Mouse (Mus musculus) neural tube, embryonic 13.5 days (tissue): Measurements from ENCODE around the gene Gm4553. TPM values are rescaled to one million over a fixed set of nuclear protein-coding genes. Genes with fewer than 3 reads are reported as not detected.
"Not testable (repeated sequence)": the region's sequence is repeated elsewhere in the genome, so short reads cannot be mapped to it uniquely, and the experiment has no call there.

Source experiments
- ATAC-seq: fragments of 200-750 bp; cut with Nextera tagmentation; 2 replicates; pipeline ENCODE4 v1.8.0; 2017; ENCODE audit warnings: low read depth, mild to moderate bottlenecking, moderate TSS enrichment, moderate library complexity
- H3K27ac ChIP-seq: fragments of 300-500 bp; sonication (generic); replicated peaks from 2 replicates; pipeline ENCODE4 v1.5.1; 2015; ENCODE audit warnings: moderate library complexity, mild to moderate bottlenecking, inconsistent platforms
- H3K27me3 ChIP-seq: fragments of 300-500 bp; sonication (generic); 2 replicates; pipeline ENCODE4 v1.6.1; 2015; ENCODE audit warnings: mild to moderate bottlenecking, inconsistent platforms
- H3K36me3 ChIP-seq: fragments of 300-500 bp; sonication (generic); 2 replicates; pipeline ENCODE4 v1.6.1; 2015; ENCODE audit warnings: mild to moderate bottlenecking, inconsistent platforms
- H3K4me1 ChIP-seq: fragments of 300-500 bp; sonication (generic); replicated peaks from 2 replicates; pipeline ENCODE4 v1.6.1; 2015; ENCODE audit warnings: inconsistent platforms
- H3K4me2 ChIP-seq: fragments of 300-500 bp; sonication (generic); 2 replicates; pipeline ENCODE4 v1.6.1; 2015; ENCODE audit warnings: inconsistent platforms, mild to moderate bottlenecking, moderate library complexity
- H3K4me3 ChIP-seq: fragments of 300-500 bp; sonication (generic); 2 replicates; pipeline ENCODE4 v1.5.1; 2015; ENCODE audit warnings: mild to moderate bottlenecking, inconsistent platforms
- H3K9ac ChIP-seq: fragments of 300-500 bp; sonication (generic); 2 replicates; pipeline ENCODE4 v1.6.1; 2015; ENCODE audit warnings: moderate library complexity, mild to moderate bottlenecking, inconsistent platforms
- H3K9me3 ChIP-seq: fragments of 300-500 bp; sonication (generic); 2 replicates; pipeline ENCODE4 v1.6.1; 2016; ENCODE audit warnings: inconsistent platforms
- WGBS: fragments of 180-500 bp; shearing (Covaris S2); methylation state at CpG from one replicate; pipeline ENCODE4 v1.1.7; 2015; 5-methylcytosine and 5-hydroxymethylcytosine counted together
- polyA plus RNA-seq: library from polyadenylated mRNA; unstranded; fragments of >200 nt; fragmentation: Nextera tagmentation; extraction: Ambion mirVana; gene quantifications from 2 replicates; pipeline ENCODE4 v1.2.1, GENCODE M21; 2015

The Gm4553 gene
- polyA plus RNA-seq: not detected in 2 replicates

DNA sequence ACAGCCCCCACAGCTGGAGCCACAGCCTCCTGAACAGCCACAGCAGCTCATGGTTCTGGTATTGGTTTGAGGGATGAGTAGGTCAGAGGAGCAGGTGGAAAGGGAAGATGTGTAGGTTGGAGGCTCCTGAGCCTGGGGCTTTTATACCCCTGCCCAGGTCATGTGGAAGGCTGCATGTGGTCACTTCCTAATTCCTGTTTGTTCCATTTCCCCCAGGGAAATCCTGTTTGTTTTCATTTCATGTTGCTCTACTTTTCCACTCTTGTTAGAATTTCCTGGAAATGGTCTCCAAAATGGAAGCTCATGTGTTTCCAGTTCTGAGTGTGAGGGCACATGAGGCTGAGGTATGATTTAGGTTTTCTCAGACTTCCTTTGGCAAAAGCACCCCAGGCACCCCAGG, at the start of gene Gm4553:
Gm4553 (minus strand) TSS at position 101 of the 400 bp plus-strand sequence.
- H3K9ac ChIP-seq, H3K4me1 ChIP-seq, H3K9me3 ChIP-seq, H3K27me3 ChIP-seq, H3K36me3 ChIP-seq, H3K27ac ChIP-seq, ATAC-seq, H3K4me3 ChIP-seq, H3K4me2 ChIP-seq: not testable (repeated sequence)

- not testable (repeated sequence) for H3K9me3 ChIP-seq, H3K9ac ChIP-seq, H3K27ac ChIP-seq, H3K36me3 ChIP-seq, H3K4me3 ChIP-seq, ATAC-seq, H3K4me2 ChIP-seq, H3K27me3 ChIP-seq, H3K4me1 ChIP-seq
- WGBS: 57% methylated on average over 1 of the region's 1 CpGs
Measured at GRCm38 (mm10) chr7:142212136-142212535, 46.6 kb upstream of the Gm4553 start.

GRCm38 (mm10) chr7:142211559-142211958, 46.0 kb upstream of the Gm4553 start, which contains the start of gene Gm7579:
TSS of gene Gm7579 (plus strand) at chr7:142211859.
- Histone ChIP-seq H3K4me3 (no peak within 1 kb of the TSS), H3K9me3 (no peaks in the 10 kb centered on the region), H3K9ac (no peak within 1 kb of the TSS), H3K27ac (no peak within 1 kb of the TSS), H3K4me1 (no peaks in the 10 kb centered on the region), H3K27me3 (no peaks in the 10 kb centered on the region), H3K4me2 (no peak within 1 kb of the TSS), H3K36me3 (no peaks in the 10 kb centered on the region)
- ATAC-seq: no peak
- 73% methylated on average over 1 of the region's 1 CpGs for WGBS

DNA sequence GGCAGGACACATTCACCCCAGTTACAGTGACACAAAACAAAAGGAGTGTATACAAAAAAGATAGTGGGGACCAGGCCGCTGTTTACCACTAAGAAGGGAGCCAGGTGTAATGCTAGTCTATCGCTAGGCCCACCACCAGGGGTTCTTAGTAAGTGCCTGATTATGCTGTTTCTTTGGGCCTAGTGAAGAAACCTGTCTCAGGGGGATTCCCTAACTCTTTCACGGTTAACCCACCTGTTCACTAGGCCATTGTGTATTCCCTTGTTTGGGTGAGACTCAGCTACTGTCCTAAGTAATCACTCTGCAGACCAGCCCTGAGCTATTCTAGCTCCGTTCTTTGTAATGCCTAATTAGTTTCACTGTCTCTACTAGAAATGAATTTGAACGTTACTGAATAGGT, 41.4 kb upstream of the Gm4553 start:
- not testable (repeated sequence) for H3K27ac ChIP-seq, H3K4me2 ChIP-seq, H3K9me3 ChIP-seq, H3K4me3 ChIP-seq, ATAC-seq, H3K36me3 ChIP-seq, H3K9ac ChIP-seq, H3K27me3 ChIP-seq, H3K4me1 ChIP-seq
- WGBS: 80% methylated on average over 5 of the region's 5 CpGs

- Histone ChIP-seq H3K9me3 (no peaks in the 10 kb centered on the region), H3K4me3 (no peak overlapping the region), H3K36me3 (no peaks in the 10 kb centered on the region), H3K27me3 (no peaks in the 10 kb centered on the region), H3K27ac (no peak overlapping the region), H3K9ac (no peak overlapping the region), H3K4me2 (no peak overlapping the region), H3K4me1 (no peaks in the 10 kb centered on the region)
- ATAC-seq: no peak
Measured at GRCm38 (mm10) chr7:142205488-142205887, 39.9 kb upstream of the Gm4553 start.

DNA sequence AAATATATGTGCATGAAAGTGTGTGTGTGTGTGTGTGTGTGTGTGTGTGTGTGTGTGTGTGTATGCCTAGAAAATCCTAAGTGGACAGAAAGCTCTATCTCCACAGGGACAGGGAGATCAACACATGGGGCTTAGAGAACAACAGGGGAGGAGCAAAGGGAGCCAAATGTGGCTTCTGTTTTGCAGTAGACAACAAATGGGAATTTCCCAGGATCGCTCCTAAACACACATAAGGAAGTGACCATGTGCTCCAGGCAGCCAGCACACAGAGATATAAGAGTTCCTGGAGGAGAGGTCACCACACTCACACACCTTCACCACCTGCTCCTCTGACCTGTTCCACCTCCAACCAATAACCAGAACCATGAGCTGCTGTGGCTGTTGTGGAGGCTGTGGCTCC, 35.5 kb upstream of the Gm4553 start, which contains the start of gene Krtap5-3:
Krtap5-3 (plus strand) TSS at position 301 of the 400 bp plus-strand sequence.
- Histone ChIP-seq H3K4me2 (no peak within 1 kb of the TSS), H3K4me3 (no peak within 1 kb of the TSS), H3K36me3 (no peaks in the 10 kb centered on the region), H3K27me3 (no peaks in the 10 kb centered on the region), H3K4me1 (no peaks in the 10 kb centered on the region), H3K9me3 (no peaks in the 10 kb centered on the region), H3K27ac (no peak within 1 kb of the TSS), H3K9ac (no peak within 1 kb of the TSS)
- ATAC-seq: no peak
- 63% methylated on average over 1 of the region's 1 CpGs for WGBS

GRCm38 (mm10) chr7:142198748-142199147, 33.2 kb upstream of the Gm4553 start:
- H3K27me3 ChIP-seq: no peaks in the 10 kb centered on the region
- no peaks in the 10 kb centered on the region for H3K36me3 ChIP-seq
- no peak overlapping the region for H3K27ac ChIP-seq
- H3K9ac ChIP-seq: no peak overlapping the region
- no peaks in the 10 kb centered on the region for H3K9me3 ChIP-seq
- H3K4me2 ChIP-seq: no peak overlapping the region
- WGBS: 89% methylated on average over 2 of the region's 2 CpGs
- no peaks in the 10 kb centered on the region for H3K4me1 ChIP-seq
- no peak overlapping the region for H3K4me3 ChIP-seq
- no peak for ATAC-seq

DNA sequence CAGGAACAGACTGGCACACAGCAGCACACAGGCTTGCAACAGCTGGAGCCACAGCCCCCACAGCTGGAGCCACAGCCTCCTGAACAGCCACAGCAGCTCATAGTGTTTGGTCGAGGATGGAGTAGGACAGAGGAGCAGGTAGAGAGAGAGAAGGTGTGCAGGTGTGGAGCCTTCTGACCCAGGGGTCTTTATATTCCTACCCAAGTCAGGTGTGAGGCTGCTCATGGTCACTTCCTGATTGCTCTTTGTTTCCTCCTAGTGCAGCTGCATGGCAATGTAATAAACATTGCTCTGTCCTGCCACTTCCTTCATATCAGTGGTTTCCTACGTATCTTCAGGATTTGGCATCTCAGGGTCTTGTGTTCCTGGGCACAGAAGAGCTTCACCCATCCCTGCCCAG, 24.8 kb upstream of the Gm4553 start, which contains the start of gene Gm10153:
Gm10153 (minus strand) TSS at position 101 of the 400 bp plus-strand sequence.
- Histone ChIP-seq H3K9ac (no peak within 1 kb of the TSS), H3K4me1 (no peaks in the 10 kb centered on the region), H3K36me3 (no peaks in the 10 kb centered on the region), H3K4me3 (no peak within 1 kb of the TSS), H3K27me3 (no peaks in the 10 kb centered on the region; the same call in 1 of the 2 replicates), H3K9me3 (no peaks in the 10 kb centered on the region), H3K27ac (no peak within 1 kb of the TSS), H3K4me2 (no peak within 1 kb of the TSS)
- no peak for ATAC-seq
- 50% methylated on average over 2 of the region's 2 CpGs for WGBS

GRCm38 (mm10) chr7:142188156-142188555, 22.6 kb upstream of the Gm4553 start:
- no peak overlapping the region for H3K9ac ChIP-seq
- no peaks in the 10 kb centered on the region for H3K9me3 ChIP-seq
- 76% methylated on average over 2 of the region's 2 CpGs for WGBS

DNA sequence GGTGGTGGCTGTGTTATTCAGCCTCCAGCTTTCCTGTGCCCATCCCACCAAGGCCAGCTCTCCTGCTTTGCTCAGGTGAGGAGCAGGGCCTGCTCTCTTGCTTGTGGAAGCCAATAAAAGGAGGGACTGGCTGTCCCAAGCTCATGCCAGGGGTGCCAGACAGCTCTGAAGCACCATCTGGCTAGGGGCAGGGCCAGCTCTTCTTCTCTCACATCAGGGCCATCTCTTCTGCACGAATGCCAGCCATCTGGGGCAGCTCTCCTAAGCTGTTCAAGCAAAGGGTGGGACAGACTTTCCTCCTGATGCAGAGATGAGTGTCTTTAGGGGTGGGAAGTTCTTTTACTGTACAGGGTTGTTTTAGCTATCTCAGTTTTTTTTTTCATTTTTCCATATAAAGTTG, 15.5 kb upstream of the Gm4553 start:
- no peaks in the 10 kb centered on the region for H3K36me3 ChIP-seq
- 57% methylated on average over 1 of the region's 1 CpGs for WGBS
- H3K4me1 ChIP-seq: no peaks in the 10 kb centered on the region
- H3K27ac ChIP-seq: no peak overlapping the region
- H3K27me3 ChIP-seq: no peaks in the 10 kb centered on the region
- ATAC-seq: no peak
- no peaks in the 10 kb centered on the region for H3K9me3 ChIP-seq
- H3K9ac ChIP-seq: no peak overlapping the region
- no peak overlapping the region for H3K4me3 ChIP-seq
- no peak overlapping the region for H3K4me2 ChIP-seq

More at GRCm38 (mm10) chr7:142188156-142188555, 22.6 kb upstream of the Gm4553 start:
- Histone ChIP-seq H3K36me3 (no peaks in the 10 kb centered on the region), H3K4me3 (no peak overlapping the region), H3K4me1 (no peaks in the 10 kb centered on the region), H3K4me2 (no peak overlapping the region), H3K27ac (no peak overlapping the region), H3K27me3 (no peaks in the 10 kb centered on the region; the same call in 1 of the 2 replicates)
- no peak for ATAC-seq

DNA sequence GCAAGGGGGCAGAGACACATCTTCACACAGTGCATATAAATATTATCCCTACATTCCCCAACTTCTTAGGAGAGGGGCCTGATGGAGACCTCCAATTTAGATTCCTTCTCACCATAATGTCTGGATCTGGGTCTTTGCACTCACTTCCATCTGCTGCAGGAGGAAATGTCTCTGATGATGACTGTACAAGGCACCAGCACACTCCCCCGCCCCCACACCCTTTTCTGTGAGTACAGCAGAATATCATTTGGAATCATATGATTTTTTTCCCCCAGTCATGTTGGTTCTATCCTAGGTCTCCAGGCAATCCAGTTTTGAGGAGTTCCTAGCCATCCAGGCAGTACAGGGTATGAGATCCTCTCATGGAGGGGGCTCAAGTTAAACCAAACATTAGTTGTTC, 13.1 kb upstream of the Gm4553 start:
- 82% methylated on average over 1 of the region's 1 CpGs for WGBS
- Histone ChIP-seq H3K9me3 (no peaks in the 10 kb centered on the region), H3K9ac (no peak overlapping the region), H3K27ac (no peak overlapping the region), H3K27me3 (no peaks in the 10 kb centered on the region), H3K4me1 (no peaks in the 10 kb centered on the region), H3K4me2 (no peak overlapping the region), H3K36me3 (no peaks in the 10 kb centered on the region), H3K4me3 (no peak overlapping the region)
- no peak for ATAC-seq

GRCm38 (mm10) chr7:142175905-142176304, 10.4 kb upstream of the Gm4553 start, which contains the start of gene Krtap5-2:
TSS of gene Krtap5-2 (minus strand) at chr7:142176005.
- not testable (repeated sequence) for H3K9ac ChIP-seq, H3K27me3 ChIP-seq, H3K9me3 ChIP-seq, H3K36me3 ChIP-seq, H3K4me2 ChIP-seq, H3K27ac ChIP-seq, H3K4me3 ChIP-seq, H3K4me1 ChIP-seq, ATAC-seq

DNA sequence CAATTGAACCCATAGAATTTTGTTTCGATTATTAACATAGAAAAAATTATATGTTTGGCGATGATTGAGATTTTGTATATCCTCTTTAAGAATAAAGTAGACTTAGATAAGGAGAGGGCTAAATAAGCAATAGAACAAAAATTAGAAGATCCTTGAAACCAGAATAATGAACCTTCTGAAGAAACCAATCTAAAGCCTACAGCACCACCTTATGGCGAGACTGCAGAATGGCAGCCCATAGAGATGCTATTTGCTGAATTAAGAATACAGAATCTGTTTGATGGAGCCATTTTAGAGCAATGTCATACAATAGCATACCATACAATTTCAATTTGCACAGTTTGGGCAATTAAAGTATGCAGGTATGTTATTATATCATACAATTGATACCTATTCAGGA, 4.3 kb upstream of the Gm4553 start:
- no peak overlapping the region for H3K9ac ChIP-seq
- WGBS: 47% methylated on average over 3 of the region's 3 CpGs
- no peak for ATAC-seq

More for the DNA sequence above, 4.3 kb upstream of the Gm4553 start:
- no peaks in the 10 kb centered on the region for H3K4me1 ChIP-seq
- no peak overlapping the region for H3K27ac ChIP-seq
- H3K4me2 ChIP-seq: no peak overlapping the region
- H3K4me3 ChIP-seq: no peak overlapping the region
- H3K27me3 ChIP-seq: no peaks in the 10 kb centered on the region
- no peaks in the 10 kb centered on the region for H3K36me3 ChIP-seq
- no peaks in the 10 kb centered on the region for H3K9me3 ChIP-seq
